Mouse (Mus musculus) kidney, embryonic 15.5 days (tissue): Measurements from ENCODE around the gene Dnajb3. TPM values are rescaled to one million over a fixed set of nuclear protein-coding genes. Genes with fewer than 3 reads are reported as not detected.

Experiments used
- ATAC-seq: fragments of 200-750 bp; cut with Nextera tagmentation; replicated peaks from 2 replicates; pipeline ENCODE4 v1.8.0; 2017; ENCODE audit warnings: moderate TSS enrichment; ENCODE audit not compliant: low FRiP score
- H3K27ac ChIP-seq: fragments of 300-500 bp; sonication (generic); 2 replicates; pipeline ENCODE4 v1.5.1; 2015; ENCODE audit warnings: mild to moderate bottlenecking, inconsistent platforms
- H3K27me3 ChIP-seq: fragments of 300-500 bp; sonication (generic); 2 replicates; pipeline ENCODE4 v1.6.1; 2015; ENCODE audit warnings: inconsistent platforms
- H3K36me3 ChIP-seq: fragments of 300-500 bp; sonication (generic); 2 replicates; pipeline ENCODE4 v1.6.1; 2015; ENCODE audit warnings: inconsistent platforms
- H3K4me1 ChIP-seq: fragments of 300-500 bp; sonication (generic); 2 replicates; pipeline ENCODE4 v1.6.1; 2015; ENCODE audit warnings: inconsistent platforms
- H3K4me2 ChIP-seq: fragments of 300-500 bp; sonication (generic); 2 replicates; pipeline ENCODE4 v1.6.1; 2015; ENCODE audit warnings: moderate library complexity, mild to moderate bottlenecking, inconsistent platforms
- H3K4me3 ChIP-seq: fragments of 300-500 bp; sonication (generic); replicated peaks from 2 replicates; pipeline ENCODE4 v1.5.1; 2015; ENCODE audit warnings: mild to moderate bottlenecking, inconsistent platforms
- H3K9ac ChIP-seq: fragments of 300-500 bp; sonication (generic); 2 replicates; pipeline ENCODE4 v1.6.1; 2015; ENCODE audit warnings: mild to moderate bottlenecking, inconsistent platforms
- H3K9me3 ChIP-seq: fragments of 300-500 bp; sonication (generic); replicated peaks from 2 replicates; pipeline ENCODE4 v1.6.1; 2016; ENCODE audit warnings: inconsistent platforms
- WGBS: fragments of 180-500 bp; shearing (Covaris S2); methylation state at CpG from one replicate; pipeline ENCODE4 v1.1.7; 2015; ENCODE audit warnings: mixed read lengths; 5-methylcytosine and 5-hydroxymethylcytosine counted together
- polyA plus RNA-seq: library from polyadenylated mRNA; unstranded; fragments of >200 nt; fragmentation: Nextera tagmentation; extraction: Ambion mirVana; gene quantifications from 2 replicates; pipeline ENCODE4 v1.2.1, GENCODE M21; 2015

Dnajb3 gene
- polyA plus RNA-seq, 1 experiment from 2014 or later = 10.7 TPM

GRCm38 (mm10) chr1:88240072-88240471 lies 34.5 kb upstream of the Dnajb3 start:
- Histone ChIP-seq H3K9ac (no peak overlapping the region), H3K27ac (no peak overlapping the region), H3K4me1 (no peaks in the 10 kb centered on the region), H3K27me3 (no peaks in the 10 kb centered on the region), H3K4me2 (no peak overlapping the region), H3K9me3 (peaks cover 75% of the 10 kb centered on the region), H3K36me3 (no peaks in the 10 kb centered on the region), H3K4me3 (no peak overlapping the region)
- WGBS = 72% methylated on average over 5 of the region's 5 CpGs
- no peak for ATAC-seq

- no peaks in the 10 kb centered on the region for H3K27me3 ChIP-seq
- H3K4me1 ChIP-seq = no peaks in the 10 kb centered on the region
- no peak for ATAC-seq
- H3K9me3 ChIP-seq = peaks cover 84% of the 10 kb centered on the region
- no peak overlapping the region for H3K9ac ChIP-seq
- no peak overlapping the region for H3K27ac ChIP-seq
- H3K36me3 ChIP-seq = no peaks in the 10 kb centered on the region
- H3K4me2 ChIP-seq = no peak overlapping the region
- WGBS = 76% methylated on average over 6 of the region's 6 CpGs
- no peak overlapping the region for H3K4me3 ChIP-seq
These were observed 33.2 kb upstream of the Dnajb3 start for GRCm38 (mm10) chr1:88238771-88239170.

GRCm38 (mm10) chr1:88237311-88237710 lies 31.7 kb upstream of the Dnajb3 start:
- ATAC-seq = no peak
- 78% methylated on average over 5 of the region's 5 CpGs for WGBS
- Histone ChIP-seq H3K36me3 (no peaks in the 10 kb centered on the region), H3K27ac (no peak overlapping the region), H3K4me2 (no peak overlapping the region), H3K9ac (no peak overlapping the region), H3K27me3 (no peaks in the 10 kb centered on the region), H3K4me1 (no peaks in the 10 kb centered on the region), H3K4me3 (no peak overlapping the region), H3K9me3 (peaks cover 86% of the 10 kb centered on the region)

GRCm38 (mm10) chr1:88235894-88236415 lies 30.4 kb upstream of the Dnajb3 start:
- no peaks in the 10 kb centered on the region for H3K4me1 ChIP-seq
- no peaks in the 10 kb centered on the region for H3K27me3 ChIP-seq
- H3K9ac ChIP-seq = no peak overlapping the region
- 59% methylated on average over 4 of the region's 4 CpGs for WGBS
- no peak overlapping the region for H3K4me2 ChIP-seq
- no peaks in the 10 kb centered on the region for H3K36me3 ChIP-seq
- ATAC-seq = peak; percentile 34; the same call in 1 of the 2 replicates
- no peak overlapping the region for H3K27ac ChIP-seq
- peaks cover 94% of the 10 kb centered on the region for H3K9me3 ChIP-seq
- H3K4me3 ChIP-seq = no peak overlapping the region

- H3K9me3 ChIP-seq = peaks cover 93% of the 10 kb centered on the region
- H3K27ac ChIP-seq = no peak overlapping the region
- WGBS = 66% methylated on average over 11 of the region's 11 CpGs
- no peak overlapping the region for H3K4me3 ChIP-seq
- no peaks in the 10 kb centered on the region for H3K27me3 ChIP-seq
- no peak overlapping the region for H3K4me2 ChIP-seq
- no peaks in the 10 kb centered on the region for H3K36me3 ChIP-seq
- ATAC-seq = no peak
- no peak overlapping the region for H3K9ac ChIP-seq
- no peaks in the 10 kb centered on the region for H3K4me1 ChIP-seq
These were observed 29.7 kb upstream of the Dnajb3 start for GRCm38 (mm10) chr1:88235046-88235893.

GRCm38 (mm10) chr1:88234646-88235045 lies 29.1 kb upstream of the Dnajb3 start:
- Histone ChIP-seq H3K9me3 (peaks cover 93% of the 10 kb centered on the region), H3K4me2 (no peak overlapping the region), H3K9ac (no peak overlapping the region), H3K27me3 (no peaks in the 10 kb centered on the region), H3K27ac (no peak overlapping the region), H3K4me3 (no peak overlapping the region), H3K36me3 (no peaks in the 10 kb centered on the region), H3K4me1 (no peaks in the 10 kb centered on the region)
- ATAC-seq = no peak
- WGBS = 46% methylated on average over 5 of the region's 5 CpGs

GRCm38 (mm10) chr1:88234248-88234610 lies 28.6 kb upstream of the Dnajb3 start:
- Histone ChIP-seq H3K36me3 (no peaks in the 10 kb centered on the region), H3K9me3 (peaks cover 93% of the 10 kb centered on the region), H3K4me2 (no peak overlapping the region), H3K4me1 (no peaks in the 10 kb centered on the region), H3K9ac (no peak overlapping the region), H3K4me3 (no peak overlapping the region), H3K27me3 (no peaks in the 10 kb centered on the region), H3K27ac (no peak overlapping the region)
- ATAC-seq = no peak
- 68% methylated on average over 4 of the region's 4 CpGs for WGBS

GRCm38 (mm10) chr1:88233421-88234247 lies 28.1 kb upstream of the Dnajb3 start:
- Histone ChIP-seq H3K4me3 (no peak overlapping the region), H3K27me3 (no peaks in the 10 kb centered on the region), H3K4me1 (no peaks in the 10 kb centered on the region), H3K9me3 (peaks cover 93% of the 10 kb centered on the region), H3K36me3 (no peaks in the 10 kb centered on the region), H3K27ac (no peak overlapping the region), H3K4me2 (no peak overlapping the region), H3K9ac (no peak overlapping the region)
- no peak for ATAC-seq
- 69% methylated on average over 14 of the region's 14 CpGs for WGBS

GRCm38 (mm10) chr1:88232664-88233380 lies 27.2 kb upstream of the Dnajb3 start:
- Histone ChIP-seq H3K9me3 (peaks cover 93% of the 10 kb centered on the region), H3K36me3 (no peaks in the 10 kb centered on the region), H3K9ac (no peak overlapping the region), H3K4me3 (no peak overlapping the region), H3K27ac (no peak overlapping the region), H3K4me1 (no peaks in the 10 kb centered on the region), H3K4me2 (no peak overlapping the region), H3K27me3 (no peaks in the 10 kb centered on the region)
- ATAC-seq = no peak
- WGBS = 57% methylated on average over 3 of the region's 3 CpGs

- no peak overlapping the region for H3K4me3 ChIP-seq
- H3K9ac ChIP-seq = no peak overlapping the region
- H3K27ac ChIP-seq = no peak overlapping the region
- ATAC-seq = no peak
- H3K9me3 ChIP-seq = peaks cover 94% of the 10 kb centered on the region
- no peaks in the 10 kb centered on the region for H3K36me3 ChIP-seq
- H3K27me3 ChIP-seq = no peaks in the 10 kb centered on the region
- H3K4me2 ChIP-seq = no peak overlapping the region
- H3K4me1 ChIP-seq = no peaks in the 10 kb centered on the region
- WGBS = 68% methylated on average over 7 of the region's 7 CpGs
These were observed 26.4 kb upstream of the Dnajb3 start for GRCm38 (mm10) chr1:88231803-88232499.

- Histone ChIP-seq H3K9ac (no peak overlapping the region), H3K27me3 (no peaks in the 10 kb centered on the region), H3K27ac (no peak overlapping the region), H3K36me3 (no peaks in the 10 kb centered on the region), H3K9me3 (peaks cover 97% of the 10 kb centered on the region), H3K4me2 (no peak overlapping the region), H3K4me3 (no peak overlapping the region), H3K4me1 (no peaks in the 10 kb centered on the region)
- ATAC-seq = no peak
- WGBS = 75% methylated on average over 6 of the region's 6 CpGs
These were observed 25.6 kb upstream of the Dnajb3 start for GRCm38 (mm10) chr1:88230981-88231802.
